Mouse (Mus musculus) lung, embryonic 14.5 days (tissue): ENCODE measurements around the gene Acd. TPM values are rescaled to one million over a fixed set of nuclear protein-coding genes. Genes with fewer than 3 reads are reported as not detected.

Experiments
- ATAC-seq: fragments of 200-750 bp; cut with Nextera tagmentation; 2 replicates; pipeline ENCODE4 v1.8.0; 2017; ENCODE audit warnings: mild to moderate bottlenecking, moderate TSS enrichment, moderate library complexity; ENCODE audit not compliant: insufficient read depth
- DNase-seq: peaks from one replicate; pipeline ENCODE4 v3.0.0-alpha.2; 2015
- H3K27ac ChIP-seq: fragments of 300-500 bp; sonication (generic); 2 replicates; pipeline ENCODE4 v1.5.1; 2014; ENCODE audit warnings: low read depth, mild to moderate bottlenecking, moderate library complexity
- H3K27me3 ChIP-seq: fragments of 300-500 bp; sonication (generic); 2 replicates; pipeline ENCODE4 v1.6.1; 2014; ENCODE audit warnings: low read length, control low read depth; ENCODE audit not compliant: insufficient read depth
- H3K36me3 ChIP-seq: fragments of 300-500 bp; sonication (generic); 2 replicates; pipeline ENCODE4 v1.6.1; 2014; ENCODE audit warnings: control low read depth; ENCODE audit not compliant: insufficient read depth
- H3K4me1 ChIP-seq: fragments of 300-500 bp; sonication (generic); 2 replicates; pipeline ENCODE4 v1.6.1; 2014; ENCODE audit warnings: antibody characterized with exemption, control low read depth; ENCODE audit not compliant: insufficient read depth
- H3K4me2 ChIP-seq: fragments of 300-500 bp; sonication (generic); 2 replicates; pipeline ENCODE4 v1.6.1; 2014; ENCODE audit warnings: mild to moderate bottlenecking
- H3K4me3 ChIP-seq: fragments of 300-500 bp; sonication (generic); 2 replicates; pipeline ENCODE4 v1.5.1; 2014; ENCODE audit warnings: low read depth, low read length
- H3K9ac ChIP-seq: fragments of 300-500 bp; sonication (generic); 2 replicates; pipeline ENCODE4 v1.6.1; 2014
- H3K9me3 ChIP-seq: fragments of 300-500 bp; sonication (generic); 2 replicates; pipeline ENCODE4 v1.6.1; 2016; ENCODE audit warnings: low read depth, low read length, control low read depth
- CTCF ChIP-seq: IDR thresholded peaks from 2 replicates; pipeline ENCODE4 v1.5.1; 2016; ENCODE audit warnings: antibody characterized with exemption, low read depth
- WGBS: fragments of 180-500 bp; shearing (Covaris S2); extraction: QIAGEN DNeasy Blood & Tissue Kit; methylation state at CpG from one replicate; pipeline ENCODE4 v1.1.7; 2014; 5-methylcytosine and 5-hydroxymethylcytosine counted together
- polyA plus RNA-seq: library from polyadenylated mRNA; unstranded; fragments of >200 nt; fragmentation: Nextera tagmentation; extraction: Ambion mirVana; gene quantifications from 2 replicates; pipeline ENCODE4 v1.2.1, GENCODE M21; 2014

Gene Acd
- polyA plus RNA-seq, 1 experiment from 2014 or later: 68.6 TPM

DNA sequence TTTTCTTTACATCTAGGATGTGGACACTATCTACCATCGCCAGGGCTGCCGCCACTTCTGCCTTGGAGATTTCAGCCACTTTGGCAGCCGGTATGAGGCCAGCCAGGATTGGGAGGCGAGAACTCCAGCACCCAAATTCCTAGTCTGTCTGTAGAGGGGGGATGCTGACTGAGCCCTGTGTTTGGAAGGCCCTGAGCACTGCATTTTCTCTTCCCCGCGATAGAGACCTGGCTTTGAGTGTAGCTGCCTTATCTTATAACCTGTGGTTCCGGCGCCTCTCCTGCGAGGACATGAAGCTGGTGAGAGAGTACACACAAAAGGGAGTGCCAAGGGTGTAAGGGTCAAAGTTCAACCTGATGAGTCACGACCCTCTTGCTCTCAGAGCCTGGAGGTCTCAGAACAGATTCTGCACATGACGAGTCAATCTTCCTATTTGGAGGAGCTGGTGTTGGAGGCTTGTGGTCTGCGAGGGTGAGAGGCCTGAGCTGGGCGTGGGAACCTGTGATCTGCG, 12.6 kb downstream of the Acd start:
- no peak overlapping the region for H3K27ac ChIP-seq
- H3K27me3 ChIP-seq: no peaks in the 10 kb centered on the region
- H3K4me1 ChIP-seq: no peaks in the 10 kb centered on the region
- H3K4me2 ChIP-seq: no peak overlapping the region
- DNase-seq (no peak), ATAC-seq (no peak)
- H3K9ac ChIP-seq: no peak overlapping the region
- TF ChIP-seq CTCF: no peak
- peaks cover 11% of the 10 kb centered on the region for H3K36me3 ChIP-seq
- no peak overlapping the region for H3K4me3 ChIP-seq
- 46% methylated on average over 14 of the region's 14 CpGs for WGBS
- H3K9me3 ChIP-seq: no peaks in the 10 kb centered on the region

DNA sequence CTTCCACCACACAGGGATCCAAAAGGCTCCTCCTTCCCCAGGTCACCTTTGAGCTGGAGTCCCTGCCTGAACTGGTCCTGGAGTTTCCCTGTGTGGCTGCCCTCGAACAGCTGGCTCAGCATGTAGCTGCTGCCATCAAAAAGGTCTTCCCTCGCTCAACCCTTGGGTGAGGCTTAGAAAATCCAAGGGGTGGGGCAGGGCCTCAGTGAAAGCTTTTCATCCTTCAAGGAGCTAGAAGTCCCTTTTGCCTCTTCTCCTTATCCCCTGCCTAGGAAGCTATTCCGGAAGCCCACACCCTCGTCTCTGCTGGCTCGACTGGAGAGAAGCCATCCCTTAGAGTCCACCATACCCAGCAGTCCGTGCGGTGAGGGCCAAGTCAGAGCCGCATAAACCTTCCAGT, 13.4 kb downstream of the Acd start:
- no peak for TF ChIP-seq CTCF
- ATAC-seq (no peak), DNase-seq (no peak)
- Histone ChIP-seq H3K4me1 (no peaks in the 10 kb centered on the region), H3K36me3 (peaks cover 19% of the 10 kb centered on the region), H3K9me3 (no peaks in the 10 kb centered on the region), H3K4me3 (no peak overlapping the region), H3K9ac (no peak overlapping the region), H3K27ac (no peak overlapping the region), H3K27me3 (no peaks in the 10 kb centered on the region), H3K4me2 (no peak overlapping the region)
- 49% methylated on average over 8 of the region's 8 CpGs for WGBS

DNA sequence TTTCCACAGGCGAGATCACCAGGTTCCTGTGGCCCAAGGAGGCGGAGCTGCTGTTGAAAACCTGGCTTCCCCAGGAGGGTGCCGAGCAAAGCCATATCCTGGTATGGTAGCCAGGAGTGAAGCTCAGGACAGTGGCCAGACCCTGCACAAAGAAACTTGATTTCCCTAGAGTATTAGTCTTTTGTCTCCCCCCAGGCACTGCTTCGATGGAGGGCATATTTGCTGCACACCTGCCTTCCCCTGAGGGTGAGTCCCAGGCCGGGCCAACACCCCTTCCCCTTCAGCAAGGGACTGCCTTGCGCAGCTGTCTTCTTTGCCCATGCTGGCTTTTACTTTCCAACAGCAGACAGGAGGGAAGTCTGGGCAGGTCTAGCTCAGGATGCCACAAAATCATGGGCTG, 14.4 kb downstream of the Acd start:
- TF ChIP-seq CTCF: no peak
- H3K27ac ChIP-seq: no peak overlapping the region
- no peaks in the 10 kb centered on the region for H3K4me1 ChIP-seq
- 0 out of 2 replicates have a peak overlapping the region, but pooled peaks have one; percentile 46 for H3K4me2 ChIP-seq
- peaks cover 29% of the 10 kb centered on the region for H3K36me3 ChIP-seq
- H3K9me3 ChIP-seq: no peaks in the 10 kb centered on the region
- H3K27me3 ChIP-seq: no peaks in the 10 kb centered on the region
- H3K4me3 ChIP-seq: no peak overlapping the region
- DNase-seq (no peak), ATAC-seq (no peak)
- WGBS: 64% methylated on average over 6 of the region's 6 CpGs
- H3K9ac ChIP-seq: no peak overlapping the region

DNA sequence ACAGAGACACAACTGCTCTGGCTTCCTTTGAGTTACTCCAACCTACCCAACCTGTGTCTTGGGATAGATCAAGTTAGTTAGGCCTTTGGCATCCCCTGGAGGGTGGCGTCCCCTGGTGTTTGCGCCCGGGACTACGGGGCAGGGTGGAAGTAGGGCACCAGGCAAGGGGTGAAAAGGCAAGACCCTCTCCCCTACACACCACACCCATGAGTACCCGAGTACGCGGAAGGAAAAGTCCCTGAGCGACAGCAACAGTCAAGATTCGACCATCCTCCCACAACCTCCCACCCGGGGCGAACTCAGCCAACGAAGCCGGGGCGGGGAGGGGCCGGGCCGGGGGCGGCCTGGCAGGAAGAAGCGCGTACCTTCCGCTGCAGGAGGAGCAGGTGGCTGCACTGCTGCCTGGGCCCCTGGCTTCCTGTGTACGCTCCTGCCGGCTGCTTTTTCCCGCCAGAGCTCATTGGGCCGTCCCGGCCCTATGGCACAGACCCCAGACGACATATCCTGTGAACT, 15.1 kb downstream of the Acd start, which contains the start of gene Carmil2:
Carmil2 (plus strand) TSS at position 479 of the 513 bp plus-strand sequence.
- no peaks in the 10 kb centered on the region for H3K9me3 ChIP-seq
- peak within 1 kb of the TSS; percentile 46 for H3K4me2 ChIP-seq
- no peaks in the 10 kb centered on the region for H3K27me3 ChIP-seq
- no peak within 1 kb of the TSS for H3K27ac ChIP-seq
- ATAC-seq (peak; percentile 64), DNase-seq (peak; percentile 59)
- H3K36me3 ChIP-seq: peaks cover 36% of the 10 kb centered on the region
- TF ChIP-seq CTCF: peak; percentile 80
- 0 out of 2 replicates have a peak within 1 kb of the TSS, but pooled peaks have one; percentile 5 for H3K9ac ChIP-seq
- no peaks in the 10 kb centered on the region for H3K4me1 ChIP-seq
- 8% methylated on average over 26 of the region's 26 CpGs for WGBS
- no peak within 1 kb of the TSS for H3K4me3 ChIP-seq

DNA sequence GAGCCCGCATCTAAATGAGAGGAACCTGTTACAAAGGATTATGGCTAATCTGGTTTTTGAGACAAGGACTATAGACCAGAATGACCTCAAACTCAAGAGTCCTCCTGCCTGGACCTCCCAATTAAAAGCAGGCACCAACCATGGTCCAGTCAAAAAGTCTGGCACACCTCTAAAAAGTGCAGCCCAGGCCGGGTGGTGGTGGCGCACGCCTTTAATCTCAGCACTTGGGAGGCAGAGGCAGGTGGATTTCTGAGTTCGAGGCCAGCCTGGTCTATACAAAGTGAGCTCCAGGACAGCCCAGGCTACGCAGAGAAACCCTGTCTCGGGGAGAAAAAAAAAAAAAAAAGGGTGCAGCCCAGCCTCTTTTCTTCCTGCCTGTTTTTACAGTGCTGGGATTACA, 15.6 kb downstream of the Acd start:
- 0 out of 2 replicates have a peak overlapping the region, but pooled peaks have one; percentile 5 for H3K9ac ChIP-seq
- peaks cover 41% of the 10 kb centered on the region for H3K36me3 ChIP-seq
- DNase-seq (no peak), ATAC-seq (no peak)
- no peaks in the 10 kb centered on the region for H3K27me3 ChIP-seq
- H3K4me1 ChIP-seq: no peaks in the 10 kb centered on the region
- H3K9me3 ChIP-seq: no peaks in the 10 kb centered on the region
- H3K4me3 ChIP-seq: no peak overlapping the region
- H3K27ac ChIP-seq: no peak overlapping the region
- no peak for TF ChIP-seq CTCF
- peak overlapping the region; percentile 46 for H3K4me2 ChIP-seq
- WGBS: 79% methylated on average over 7 of the region's 7 CpGs

- no peak overlapping the region for H3K4me2 ChIP-seq
- peaks cover 90% of the 10 kb centered on the region for H3K36me3 ChIP-seq
- no peak for DNase-seq
- no peaks in the 10 kb centered on the region for H3K27me3 ChIP-seq
- H3K4me3 ChIP-seq: no peak overlapping the region
- H3K4me1 ChIP-seq: no peaks in the 10 kb centered on the region
- H3K9me3 ChIP-seq: no peaks in the 10 kb centered on the region
- no peak overlapping the region for H3K9ac ChIP-seq
- H3K27ac ChIP-seq: no peak overlapping the region
- no peak for ATAC-seq
- 76% methylated on average over 1 of the region's 1 CpGs for WGBS
- TF ChIP-seq CTCF: peak; percentile 24; the same call in 1 of the 2 replicates
Observed at GRCm38 (mm10) chr8:105677891-105678290, 23.0 kb downstream of the Acd start.

GRCm38 (mm10) chr8:105661167-105661566, 39.7 kb downstream of the Acd start:
- ATAC-seq (no peak), DNase-seq (peak; percentile 71)
- 68% methylated on average over 3 of the region's 3 CpGs for WGBS
- no peak overlapping the region for H3K4me2 ChIP-seq
- H3K9ac ChIP-seq: no peak overlapping the region
- H3K27ac ChIP-seq: no peak overlapping the region
- no peaks in the 10 kb centered on the region for H3K27me3 ChIP-seq
- TF ChIP-seq CTCF: peak; percentile 65
- no peaks in the 10 kb centered on the region for H3K9me3 ChIP-seq
- H3K4me3 ChIP-seq: no peak overlapping the region
- peaks cover 32% of the 10 kb centered on the region for H3K36me3 ChIP-seq
- no peaks in the 10 kb centered on the region for H3K4me1 ChIP-seq
